Mouse (Mus musculus) embryonic facial prominence, embryonic 14.5 days (tissue): ENCODE measurements around the gene Msmb. TPM values are rescaled to one million over a fixed set of nuclear protein-coding genes. Genes with fewer than 3 reads are reported as not detected.

Source experiments
- ATAC-seq: fragments of 200-750 bp; cut with Nextera tagmentation; 2 replicates; pipeline ENCODE4 v1.8.0; 2017; ENCODE audit warnings: low read depth, moderate number of reproducible peaks, moderate TSS enrichment
- DNase-seq: peaks from one replicate; pipeline ENCODE4 v3.0.0-alpha.2; 2015; ENCODE audit warnings: low spot score
- H3K27ac ChIP-seq: fragments of 300-500 bp; sonication (generic); replicated peaks from 2 replicates; pipeline ENCODE4 v1.5.1; 2014; ENCODE audit warnings: low read depth, mild to moderate bottlenecking, low read length, moderate library complexity
- H3K27me3 ChIP-seq: fragments of 300-500 bp; sonication (generic); replicated peaks from 2 replicates; pipeline ENCODE4 v1.6.1; 2014; ENCODE audit warnings: low read length; ENCODE audit not compliant: control insufficient read depth, insufficient read depth
- H3K36me3 ChIP-seq: fragments of 300-500 bp; sonication (generic); 2 replicates; pipeline ENCODE4 v1.6.1; 2014; ENCODE audit warnings: low read length, mixed read lengths; ENCODE audit not compliant: control insufficient read depth, insufficient read depth
- H3K4me1 ChIP-seq: fragments of 300-500 bp; sonication (generic); 2 replicates; pipeline ENCODE4 v1.6.1; 2014; ENCODE audit warnings: antibody characterized with exemption, low read length; ENCODE audit not compliant: control insufficient read depth, insufficient read depth
- H3K4me2 ChIP-seq: fragments of 300-500 bp; sonication (generic); 2 replicates; pipeline ENCODE4 v1.6.1; 2014; ENCODE audit warnings: low read depth, mild to moderate bottlenecking, low read length, moderate library complexity, mixed read lengths
- H3K4me3 ChIP-seq: fragments of 300-500 bp; sonication (generic); 2 replicates; pipeline ENCODE4 v1.5.1; 2014; ENCODE audit warnings: low read depth, mild to moderate bottlenecking, low read length
- H3K9ac ChIP-seq: fragments of 300-500 bp; sonication (generic); 2 replicates; pipeline ENCODE4 v1.6.1; 2014; ENCODE audit warnings: low read depth, mild to moderate bottlenecking, low read length, moderate library complexity, mixed read lengths
- H3K9me3 ChIP-seq: fragments of 300-500 bp; sonication (generic); 2 replicates; pipeline ENCODE4 v1.6.1; 2016; ENCODE audit warnings: low read length; ENCODE audit not compliant: control insufficient read depth
- WGBS: fragments of 180-500 bp; shearing (Covaris S2); extraction: QIAGEN DNeasy Blood & Tissue Kit; methylation state at CpG from one replicate; pipeline ENCODE4 v1.1.7; 2014; 5-methylcytosine and 5-hydroxymethylcytosine counted together
- polyA plus RNA-seq: library from polyadenylated mRNA; unstranded; fragments of >200 nt; fragmentation: Nextera tagmentation; extraction: Ambion mirVana; gene quantifications from 2 replicates; pipeline ENCODE4 v1.2.1, GENCODE M21; 2014

Msmb gene
- polyA plus RNA-seq, 1 experiment from 2014 or later = not detected

DNA sequence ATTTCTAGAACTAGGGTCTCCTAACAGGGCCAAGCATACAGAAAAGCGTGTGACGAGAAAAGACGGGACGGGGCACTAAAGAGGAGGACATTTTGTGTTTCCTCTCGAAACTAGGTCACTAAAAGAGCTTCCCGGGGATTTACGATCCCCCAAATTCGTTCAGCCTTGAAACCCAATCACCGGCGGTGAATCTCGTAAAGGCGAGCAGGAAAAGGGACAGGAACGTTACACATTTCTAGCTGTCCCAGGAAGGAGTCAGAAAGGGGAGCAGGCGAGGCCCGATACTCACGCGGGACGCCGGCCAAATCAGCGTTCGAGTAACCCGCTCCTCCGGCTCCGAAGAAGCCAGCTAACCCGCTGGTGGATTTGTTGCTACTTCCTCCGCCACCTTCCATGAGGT, 59.5 kb downstream of the Msmb start:
- H3K4me1 ChIP-seq = peaks cover 18% of the 10 kb centered on the region
- peak overlapping the region; percentile 92 for H3K9ac ChIP-seq
- H3K36me3 ChIP-seq = peaks cover 28% of the 10 kb centered on the region
- no peaks in the 10 kb centered on the region for H3K9me3 ChIP-seq
- H3K4me2 ChIP-seq = peak overlapping the region; percentile 80
- peak; percentile 12 for DNase-seq
- peak; percentile 61 for ATAC-seq
- H3K27me3 ChIP-seq = no peaks in the 10 kb centered on the region
- WGBS = 0% methylated on average over 21 of the region's 26 CpGs
- peak overlapping the region; percentile 58; the same call in 1 of the 2 replicates for H3K27ac ChIP-seq
- H3K4me3 ChIP-seq = peak overlapping the region; percentile 98

DNA sequence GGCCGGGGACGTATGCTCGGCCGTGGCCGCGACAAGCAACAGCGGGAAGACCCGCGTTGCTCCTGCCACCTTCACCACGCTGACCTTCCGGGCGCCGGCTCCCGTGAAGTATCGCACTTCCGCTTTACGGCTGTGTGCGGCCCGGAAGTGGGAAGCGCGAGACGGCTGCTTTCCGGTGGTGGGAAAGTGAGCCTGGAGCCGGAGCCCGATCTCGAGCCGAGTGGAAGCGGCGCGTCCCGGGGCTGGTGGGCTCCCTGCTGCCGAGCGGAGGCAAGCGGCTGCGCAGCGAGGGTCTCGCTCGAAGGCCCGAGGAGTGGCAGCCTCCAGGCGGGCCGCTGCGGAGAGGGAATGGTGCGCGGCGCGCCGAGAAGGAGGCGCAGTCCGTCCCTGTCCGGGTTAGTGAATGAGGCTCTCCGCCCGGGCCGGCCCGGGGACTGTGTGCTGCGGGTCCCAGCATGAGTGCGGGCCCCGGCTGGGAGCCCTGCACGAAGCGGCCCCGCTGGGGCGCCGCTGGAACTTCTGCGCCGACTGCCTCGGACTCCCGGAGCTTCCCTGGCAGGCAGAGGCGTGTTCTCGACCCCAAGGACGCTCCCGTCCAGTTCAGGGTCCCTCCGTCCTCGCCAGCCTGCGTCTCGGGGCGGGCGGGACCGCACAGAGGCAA, 60.1 kb downstream of the Msmb start, which contains the start of the genes Timm23 and Parg:
Gene Timm23, minus strand, starts transcription at position 108 of the 661 bp plus-strand sequence.
Gene Parg, plus strand, starts transcription at position 159 of the 661 bp plus-strand sequence.
- DNase-seq (peak; percentile 95), ATAC-seq (peak; percentile 96)
- H3K4me3 ChIP-seq = peak within 1 kb of the TSS; percentile 98
- peaks cover 23% of the 10 kb centered on the region for H3K36me3 ChIP-seq
- peak within 1 kb of the TSS; percentile 92 for H3K9ac ChIP-seq
- WGBS = under 1% methylated on average over 33 of the region's 77 CpGs
- peaks cover 18% of the 10 kb centered on the region for H3K4me1 ChIP-seq
- H3K27ac ChIP-seq = peak within 1 kb of the TSS; percentile 68
- H3K9me3 ChIP-seq = no peaks in the 10 kb centered on the region
- peak within 1 kb of the TSS; percentile 87 for H3K4me2 ChIP-seq
- no peaks in the 10 kb centered on the region for H3K27me3 ChIP-seq

Other genes with a start within 250 kb of the Msmb start
- 0.36 and 0.50 TPM in 2 replicates for gene Galnt15, start 113.0 kb upstream of the Msmb start, polyA plus RNA-seq
- 14.2 and 14.8 TPM in 2 replicates for gene Oxnad1, start 56.6 kb upstream of the Msmb start, polyA plus RNA-seq
- gene Dph3, start 56.3 kb upstream of the Msmb start, polyA plus RNA-seq = 86.7 and 100 TPM in 2 replicates
- gene Ncoa4, start 17.8 kb downstream of the Msmb start, polyA plus RNA-seq = 112 TPM in 2 replicates
- 298 and 302 TPM in 2 replicates for gene Timm23, start 59.9 kb downstream of the Msmb start, polyA plus RNA-seq
- 45.2 and 46.0 TPM in 2 replicates for gene Parg, start 59.9 kb downstream of the Msmb start, polyA plus RNA-seq
- gene Ogdhl, start 180.0 kb downstream of the Msmb start, polyA plus RNA-seq = 9.5 and 10.5 TPM in 2 replicates
- gene 1700024G13Rik, start 246.4 kb downstream of the Msmb start, polyA plus RNA-seq = 1.2 TPM in 1 of 2 replicates, not detected in the other